Mouse (Mus musculus): Measurements from ENCODE around the gene D130052B06Rik.

Gene D130052B06Rik

GRCm38 (mm10) chr11:33598986-33599385, at the start of gene D130052B06Rik:
TSS of gene D130052B06Rik (plus strand) at chr11:33599302.
- no peak for DNase-seq (ENCODE audit: low spot score)

- no peak for DNase-seq (ENCODE audit: low spot score)
These were observed 48.1 kb upstream of the D130052B06Rik start for GRCm38 (mm10) chr11:33550861-33551560.

GRCm38 (mm10) chr11:33554123-33554522, 45.0 kb upstream of the D130052B06Rik start:
- peak; percentile 3 for DNase-seq (ENCODE audit: low spot score)

- DNase-seq (ENCODE audit: low spot score) = no peak
These were observed 35.2 kb upstream of the D130052B06Rik start for GRCm38 (mm10) chr11:33563921-33564320.

GRCm38 (mm10) chr11:33570413-33570812, 28.7 kb upstream of the D130052B06Rik start:
- DNase-seq (ENCODE audit: low spot score) = no peak

DNA sequence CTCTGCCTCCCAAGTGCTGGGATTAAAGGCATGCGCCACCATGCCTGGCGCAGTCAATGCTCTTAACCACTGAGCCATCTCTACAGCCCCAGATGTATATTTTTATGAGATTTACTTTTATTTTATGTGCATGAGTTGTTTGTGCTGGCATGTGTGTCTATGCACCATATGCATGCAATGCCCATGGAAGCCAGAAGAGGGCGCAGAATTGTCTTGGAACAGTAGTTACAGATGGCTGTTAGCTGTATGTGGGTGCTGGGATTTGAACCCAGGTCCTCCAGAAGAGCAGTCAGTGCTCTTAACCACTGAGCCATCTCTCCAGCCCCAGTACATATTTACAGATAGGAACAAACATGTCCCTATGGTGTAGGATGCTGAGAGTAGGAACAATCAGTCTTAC, 24.2 kb upstream of the D130052B06Rik start:
- peak; percentile 11 for DNase-seq (ENCODE audit: low spot score)

- no peak for DNase-seq (ENCODE audit: low spot score)
These were observed 20.2 kb upstream of the D130052B06Rik start, which contains the start of gene Gabrp for GRCm38 (mm10) chr11:33578859-33579258. TSS of gene Gabrp (minus strand) at chr11:33578959.

GRCm38 (mm10) chr11:33579621-33580020, 19.5 kb upstream of the D130052B06Rik start:
- DNase-seq (ENCODE audit: low spot score) = no peak

DNA sequence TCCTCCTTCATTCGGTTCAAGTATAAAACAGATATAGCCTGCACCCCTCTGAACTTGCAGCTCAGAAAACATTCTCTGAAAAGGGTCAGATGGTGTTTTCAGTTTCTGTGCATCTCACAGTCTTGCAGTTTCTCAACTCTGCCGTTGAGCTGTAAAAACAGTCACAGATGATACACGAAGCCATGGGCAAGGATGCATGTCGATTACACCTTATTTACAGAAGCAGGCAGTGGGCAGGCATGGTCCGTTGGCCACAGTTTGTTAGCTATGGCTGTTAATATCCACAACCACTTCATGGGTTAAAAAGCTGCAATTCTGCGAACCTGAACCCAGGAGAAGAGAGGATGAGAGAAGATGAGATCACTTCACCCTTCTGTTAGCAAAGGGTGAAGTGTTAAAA, 12.5 kb upstream of the D130052B06Rik start:
- DNase-seq (ENCODE audit: low spot score) = no peak

DNA sequence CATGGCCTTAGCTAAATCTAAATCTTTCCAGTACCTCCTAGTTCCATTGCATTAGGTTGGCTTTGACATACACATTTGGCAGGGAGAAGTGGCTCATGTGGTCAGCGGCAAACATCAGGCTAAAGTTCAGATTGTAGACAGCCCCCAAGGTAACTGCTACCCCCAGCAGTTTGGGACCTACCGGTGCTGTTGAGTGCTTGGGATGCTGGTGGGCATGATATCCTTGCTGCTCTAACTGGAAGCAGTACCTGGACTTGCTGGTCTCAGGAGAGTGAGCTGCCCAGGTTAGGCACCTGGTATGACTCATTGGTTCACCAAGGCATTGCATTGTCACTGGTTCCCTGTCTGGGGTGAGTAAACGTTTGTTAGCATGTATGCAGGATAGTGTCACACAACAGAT, 8.3 kb upstream of the D130052B06Rik start:
- DNase-seq (ENCODE audit: low spot score) = no peak

DNA sequence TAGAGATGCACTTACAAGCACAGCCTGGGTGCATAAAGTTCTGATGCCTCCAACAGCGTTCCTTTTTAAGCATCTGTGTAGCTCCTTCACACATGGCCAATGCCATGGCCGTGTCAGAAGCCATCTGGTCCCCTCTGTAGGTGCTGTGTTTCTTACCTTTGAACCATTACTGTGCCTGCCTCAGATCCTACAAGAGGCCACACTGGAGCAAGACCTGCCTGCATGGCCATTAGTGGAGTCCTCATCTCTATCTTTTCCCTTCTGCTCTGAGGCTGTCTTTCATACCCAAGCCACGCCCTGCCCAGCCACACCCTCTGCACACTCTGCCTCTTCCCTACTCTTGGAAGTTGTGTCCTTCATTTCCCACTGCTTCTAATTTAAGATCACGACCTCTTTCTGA, 6.3 kb upstream of the D130052B06Rik start:
- DNase-seq (ENCODE audit: low spot score) = no peak

DNA sequence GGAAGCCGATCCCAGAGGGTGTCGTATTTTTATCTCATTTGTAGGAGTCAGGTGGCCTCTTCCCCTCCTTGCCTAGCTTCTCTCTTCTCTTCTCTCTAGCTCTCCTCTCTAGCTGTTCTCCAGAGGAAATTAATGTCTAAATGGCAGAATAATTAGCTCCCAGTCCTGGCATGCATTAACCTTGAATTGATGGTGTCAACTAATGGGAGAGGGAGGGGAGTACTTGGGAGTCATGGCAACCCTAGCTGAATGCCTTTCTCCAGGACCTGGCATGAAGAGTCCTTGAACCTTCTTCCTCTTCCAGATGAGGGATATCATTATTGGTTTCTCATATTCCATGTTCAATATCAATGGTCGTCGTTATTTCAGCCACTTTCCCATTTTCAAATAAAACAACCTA, 2.4 kb upstream of the D130052B06Rik start:
- no peak for DNase-seq (ENCODE audit: low spot score)

- no peak for DNase-seq (ENCODE audit: low spot score)
These were observed 4.1 kb downstream of the D130052B06Rik start for GRCm38 (mm10) chr11:33603174-33603573.

GRCm38 (mm10) chr11:33607784-33608183, 8.7 kb downstream of the D130052B06Rik start:
- DNase-seq (ENCODE audit: low spot score) = no peak

- DNase-seq (ENCODE audit: low spot score) = peak; percentile 20
These were observed 15.1 kb downstream of the D130052B06Rik start for GRCm38 (mm10) chr11:33614218-33614617.

GRCm38 (mm10) chr11:33627136-33627742, 28.1 kb downstream of the D130052B06Rik start:
- no peak for DNase-seq (ENCODE audit: low spot score)

DNA sequence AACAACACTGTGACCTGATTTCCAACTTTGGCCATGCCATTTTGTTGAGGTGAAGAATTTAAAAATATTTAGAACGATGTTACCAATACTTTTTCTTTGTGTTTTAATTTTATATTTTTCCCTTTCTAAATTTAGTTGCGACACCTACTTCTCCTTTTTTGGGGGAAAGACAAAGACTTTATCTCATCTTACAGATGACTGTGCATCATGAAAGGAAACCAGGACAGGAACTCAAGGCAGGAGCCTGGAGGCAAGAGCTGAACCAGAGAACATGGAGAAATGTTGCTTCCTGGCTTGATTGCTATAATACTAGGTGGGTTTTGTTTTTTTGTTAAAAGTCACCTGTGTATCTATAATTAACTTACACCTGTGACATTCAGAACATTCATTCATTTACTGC, 38.0 kb downstream of the D130052B06Rik start:
- DNase-seq (ENCODE audit: low spot score) = no peak

DNA sequence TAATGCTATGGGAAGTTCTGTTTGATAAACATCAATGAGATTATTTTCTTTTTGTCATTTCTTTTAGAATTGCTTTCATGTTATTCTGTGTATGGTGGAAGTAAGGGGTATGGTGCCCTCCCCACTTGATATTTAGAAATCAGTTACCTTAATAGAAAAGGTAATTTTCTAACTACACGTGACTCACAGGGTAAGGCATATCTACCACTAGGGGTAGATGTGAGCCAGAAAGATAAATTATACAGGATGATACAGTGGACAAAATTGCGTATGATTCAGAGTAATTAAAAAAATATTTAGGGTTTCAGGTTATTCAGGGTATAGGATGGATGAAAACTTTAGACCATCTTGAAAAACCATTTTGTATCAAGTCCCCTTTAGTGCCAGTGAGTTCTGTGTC, 50.3 kb downstream of the D130052B06Rik start:
- no peak for DNase-seq (ENCODE audit: low spot score)

- no peak for DNase-seq (ENCODE audit: low spot score)
These were observed 55.4 kb downstream of the D130052B06Rik start for GRCm38 (mm10) chr11:33654485-33654884.

GRCm38 (mm10) chr11:33655221-33655620, 56.1 kb downstream of the D130052B06Rik start:
- DNase-seq (ENCODE audit: low spot score) = no peak

- no peak for DNase-seq (ENCODE audit: low spot score)
These were observed 56.9 kb downstream of the D130052B06Rik start for GRCm38 (mm10) chr11:33655861-33656593.

DNA sequence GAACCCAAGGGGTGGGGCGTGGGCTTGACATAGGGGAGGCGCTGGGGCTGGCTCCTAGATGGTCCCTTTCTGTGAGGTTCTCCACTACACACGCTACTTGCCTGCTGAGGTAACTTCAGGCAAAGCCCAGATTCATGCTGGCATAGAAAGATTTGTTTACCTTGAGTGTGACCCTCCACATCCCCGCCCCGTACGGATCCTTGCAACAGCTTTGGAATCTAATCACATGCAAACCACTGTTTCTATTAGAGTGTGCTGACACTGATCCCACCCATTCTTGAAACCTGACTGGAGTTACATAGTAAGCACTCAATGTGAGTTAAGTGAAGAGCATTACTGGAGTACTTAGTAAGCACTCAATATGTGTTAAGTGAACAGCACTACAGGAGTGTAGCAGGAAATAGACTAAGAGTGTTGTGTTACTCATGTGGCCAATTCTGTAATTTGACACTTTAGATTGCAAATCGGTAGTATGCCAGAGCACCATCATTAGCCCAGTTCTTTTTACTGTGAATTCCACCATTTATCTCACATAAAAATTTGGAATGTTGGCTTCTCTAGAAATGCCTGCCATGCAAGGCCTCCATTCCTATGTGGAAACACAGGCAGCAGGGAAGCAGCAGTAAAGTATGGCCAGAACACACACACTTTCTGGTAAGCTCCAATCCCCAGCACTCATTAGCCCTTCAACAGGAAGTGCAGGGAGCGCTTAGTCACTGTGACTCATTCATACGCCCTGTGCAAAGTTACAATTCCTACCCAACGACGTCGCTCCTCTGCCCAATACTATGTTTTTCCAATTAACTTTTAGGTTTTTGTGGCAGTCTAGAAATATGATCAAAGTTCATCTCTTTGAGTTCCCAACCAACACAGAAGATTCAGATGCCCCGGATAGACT, 61.2 kb downstream of the D130052B06Rik start:
- no peak for DNase-seq (ENCODE audit: low spot score)
